Mouse (Mus musculus) liver, adult (tissue): ENCODE results near the gene Ythdf1.

Experiments used
- GATA4 ChIP-seq: IDR thresholded peaks from 2 replicates; pipeline ENCODE4 v1.6.1; 2014; ENCODE audit warnings: mild to moderate bottlenecking, low read length; ENCODE audit not compliant: insufficient replicate concordance

Ythdf1 gene

DNA sequence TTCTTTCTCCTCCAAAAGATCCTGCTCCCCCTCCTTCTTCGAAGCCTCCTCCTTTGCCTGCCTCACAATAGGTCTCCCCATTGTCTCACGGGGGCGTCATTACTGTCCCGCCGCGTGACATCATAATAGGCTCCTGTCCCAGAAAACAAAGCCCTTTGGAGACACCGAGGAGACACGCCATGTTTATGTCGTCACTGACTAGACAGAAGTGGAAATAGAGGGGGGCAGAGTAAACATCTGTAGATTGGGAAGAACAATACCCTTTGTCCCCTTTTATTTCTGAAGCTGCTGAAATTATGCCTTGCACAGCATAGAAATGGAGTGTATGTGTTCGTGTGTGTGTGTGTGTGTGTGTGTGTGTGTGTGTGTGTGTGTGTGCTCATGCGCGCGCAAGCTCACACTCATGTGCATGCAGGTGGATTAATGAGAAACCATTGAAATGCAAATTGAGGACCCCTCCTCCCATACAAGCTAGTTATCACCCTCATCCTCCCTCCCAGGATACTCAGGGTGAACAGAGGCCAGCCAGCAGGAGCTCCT lies 65.7 kb downstream of the Ythdf1 start:
- no peak for TF ChIP-seq GATA4
